ENCODE assay signal across 28 mouse cellular contexts in the genomic region with DNA sequence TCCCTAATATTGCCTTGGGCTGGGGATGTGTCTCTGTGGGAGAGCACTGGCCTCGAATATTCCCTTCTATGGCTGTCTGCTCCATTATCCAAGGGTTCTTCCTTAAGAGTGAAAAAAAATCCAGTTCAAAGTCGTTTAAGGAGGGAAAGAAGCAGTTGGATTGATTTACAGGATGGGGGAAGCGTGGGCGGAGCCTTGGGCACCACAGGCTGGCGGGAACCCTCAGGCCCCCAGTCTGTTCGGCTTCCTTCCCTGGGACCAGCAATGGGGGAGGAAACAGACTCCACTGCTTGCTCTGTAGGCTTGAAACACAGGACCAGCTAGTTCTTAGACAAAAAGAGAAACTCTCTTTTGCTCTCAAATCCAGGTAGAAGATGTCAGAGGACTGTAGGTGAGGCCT. TPM values are rescaled to one million over a fixed set of nuclear protein-coding genes. Genes with fewer than 3 reads are reported as not detected.
DNase-seq lines count a peak whose midpoint lies in the region; ATAC-seq and TF ChIP-seq lines count a peak whose summit lies in the region.
"Had no signal": no experiment of that assay in that cellular context is flagged by ENCODE, and none has a peak within 500 bp of the region (broad histone marks: within the 10 kb centered on the region; RNA-seq: fewer than 3 reads in every experiment).

No protein-coding gene starts in this region.

- H3K4me1 ChIP-seq in kidney, embryonic 16.5 days (ENCODE audit: insufficient read depth, low read length), result peaks cover 30% of the 10 kb centered on the region
- peaks cover 0 to 11% of the 10 kb centered on the region in 2 experiments; a peak in 1 of 4 replicates for H3K4me1 ChIP-seq in ES-E14 (ENCODE audit: control insufficient read depth in 2 of 2, insufficient read depth in 2 of 2, low read length in 2 of 2, poor library complexity in 1 of 2)
- peaks cover 49% of the 10 kb centered on the region for H3K4me1 ChIP-seq in limb, embryonic 10.5 days
- no peaks in the 10 kb centered on the region for H3K4me1 ChIP-seq in midbrain, embryonic 11.5 days (ENCODE audit: control insufficient read depth, insufficient read depth, low read length)
- H3K4me1 ChIP-seq: midbrain, embryonic 15.5 days; neural tube, embryonic 12.5 days had no signal

- H3K9me3 ChIP-seq in kidney, embryonic 16.5 days (ENCODE audit: low read length), result no peaks in the 10 kb centered on the region
- no peaks in the 10 kb centered on the region for H3K9me3 ChIP-seq in ES-E14 (ENCODE audit: control insufficient read depth, insufficient read depth, low read depth, low read length)
- H3K9me3 ChIP-seq in limb, embryonic 10.5 days (replicated peaks), result no peaks in the 10 kb centered on the region
- H3K9me3 ChIP-seq in midbrain, embryonic 11.5 days (ENCODE audit: control insufficient read depth, low read length), result no peaks in the 10 kb centered on the region
- H3K9me3 ChIP-seq: heart, embryonic 12.5 days; hindbrain, embryonic 12.5 days; lung, embryonic 15.5 days; midbrain, embryonic 15.5 days; neural tube, embryonic 12.5 days had no signal

- no peaks in the 10 kb centered on the region for H3K36me3 ChIP-seq in kidney, embryonic 16.5 days (ENCODE audit: insufficient read depth, low read length)
- H3K36me3 ChIP-seq in ES-E14 (ENCODE audit: control insufficient read depth, insufficient read depth, low read length, poor library complexity, severe bottlenecking), result no peaks in the 10 kb centered on the region
- no peaks in the 10 kb centered on the region for H3K36me3 ChIP-seq in limb, embryonic 10.5 days
- H3K36me3 ChIP-seq in midbrain, embryonic 11.5 days (ENCODE audit: control insufficient read depth, insufficient read depth, low read length), result no peaks in the 10 kb centered on the region
- H3K36me3 ChIP-seq: heart, embryonic 12.5 days; hindbrain, embryonic 12.5 days; lung, embryonic 15.5 days; midbrain, embryonic 15.5 days; neural tube, embryonic 12.5 days had no signal

- H3K9ac ChIP-seq in kidney, embryonic 16.5 days (replicated peaks; ENCODE audit: low read length), result peak overlapping the region; percentile 41; the same call in 1 of the 2 replicates
- H3K9ac ChIP-seq in ES-E14 (ENCODE audit: insufficient read depth, low read depth, low read length, poor library complexity, severe bottlenecking), result peak overlapping the region; percentile 33; the same call in 1 of the 2 replicates
- no peak overlapping the region for H3K9ac ChIP-seq in midbrain, embryonic 11.5 days (ENCODE audit: low read length)
- H3K9ac ChIP-seq: heart, embryonic 12.5 days; hindbrain, embryonic 12.5 days; liver, embryonic 14.5 days; lung, embryonic 15.5 days; midbrain, embryonic 15.5 days; neural tube, embryonic 12.5 days had no signal

- no peak for DNase-seq in kidney, postnatal 25 days
- DNase-seq in ES-E14 (ENCODE audit: low read depth, low spot score), result no peak
- peak; percentile 68 for DNase-seq in limb, embryonic 10.5 days (ENCODE audit: low spot score)
- no peak for DNase-seq in midbrain, embryonic 11.5 days (ENCODE audit: low spot score, missing footprints)
- DNase-seq in thymus, postnatal 4 days, result no peak
- DNase-seq: adrenal gland, adult 8-10 months; cerebellum, adult 18-20 months; cerebellum, postnatal 36 days; gastrocnemius, postnatal 14 days; heart, adult 18-20 months; heart, postnatal 10 days; layer of hippocampus, adult 9-11 months; left cerebral cortex, postnatal 4 days; lung, postnatal 4 days; right cerebral cortex, postnatal 14 days; spleen, adult 18-20 months had no signal

- H3K4me3 ChIP-seq in kidney, embryonic 16.5 days (ENCODE audit: low read length), result no peak overlapping the region
- H3K4me3 ChIP-seq in ES-E14 (ENCODE audit: insufficient read depth in 1 of 2, low read depth in 1 of 2, low read length in 2 of 2, poor library complexity in 1 of 2, severe bottlenecking in 1 of 2), result no peak overlapping the region
- no peak overlapping the region for H3K4me3 ChIP-seq in limb, embryonic 10.5 days
- H3K4me3 ChIP-seq in midbrain, embryonic 11.5 days (ENCODE audit: low read depth, low read length), result no peak overlapping the region
- H3K4me3 ChIP-seq: heart, embryonic 12.5 days; hindbrain, embryonic 12.5 days; left cerebral cortex, adult 2 months; lung, embryonic 15.5 days; midbrain, embryonic 15.5 days; neural tube, embryonic 12.5 days had no signal

- peak overlapping the region; percentile 54; the same call in 1 of the 2 replicates for H3K27ac ChIP-seq in kidney, embryonic 16.5 days (ENCODE audit: low read length)
- H3K27ac ChIP-seq in ES-E14 (ENCODE audit: insufficient read depth, low read depth, low read length, poor library complexity, severe bottlenecking), result no peak overlapping the region
- H3K27ac ChIP-seq in limb, embryonic 10.5 days, result peak overlapping the region; percentile 85
- H3K27ac ChIP-seq in midbrain, embryonic 11.5 days (ENCODE audit: low read depth, low read length), result no peak overlapping the region
- H3K27ac ChIP-seq: hindbrain, embryonic 12.5 days; left cerebral cortex, adult 2 months; liver, embryonic 14.5 days; lung, embryonic 15.5 days; midbrain, embryonic 15.5 days; neural tube, embryonic 12.5 days had no signal

- in situ Hi-C loops in ES-E14 (cut with MboI; ENCODE audit: low sequenced_read_pairs in 2 of 2, unreplicated experiment in 2 of 2), result no loop called here

- 5% methylated on average over 6 of the region's 6 CpGs for WGBS in kidney, embryonic 16.5 days
- WGBS in limb, embryonic 10.5 days, result 20% methylated on average over 6 of the region's 6 CpGs
- 52% methylated on average over 6 of the region's 6 CpGs for WGBS in midbrain, embryonic 11.5 days

- no peaks in the 10 kb centered on the region for H3K27me3 ChIP-seq in kidney, embryonic 16.5 days (ENCODE audit: insufficient read depth, low read length)
- peaks cover 7% of the 10 kb centered on the region; the same call in 1 of the 2 replicates for H3K27me3 ChIP-seq in limb, embryonic 10.5 days (ENCODE audit: low read depth, poor library complexity, severe bottlenecking)
- no peaks in the 10 kb centered on the region for H3K27me3 ChIP-seq in midbrain, embryonic 11.5 days (ENCODE audit: control insufficient read depth, insufficient read depth, low read length)
- H3K27me3 ChIP-seq: hindbrain, embryonic 12.5 days; lung, embryonic 15.5 days; midbrain, embryonic 15.5 days; neural tube, embryonic 12.5 days had no signal

- no peak overlapping the region for H3K4me2 ChIP-seq in kidney, embryonic 16.5 days (replicated peaks; ENCODE audit: low read depth, low read length)
- no peak overlapping the region for H3K4me2 ChIP-seq in midbrain, embryonic 11.5 days
- H3K4me2 ChIP-seq: heart, embryonic 12.5 days; hindbrain, embryonic 12.5 days; lung, embryonic 15.5 days; midbrain, embryonic 15.5 days; neural tube, embryonic 12.5 days had no signal

- ATAC-seq in kidney, embryonic 16.5 days (ENCODE audit: low FRiP score, low TSS enrichment), result peak; percentile 44; the same call in 1 of the 2 replicates
- ATAC-seq in common myeloid progenitor, adult 5-6 weeks (replicated peaks; ENCODE audit: low read depth, poor library complexity, severe bottlenecking), result peak; percentile 46; the same call in 1 of the 2 replicates
- ATAC-seq in midbrain, embryonic 11.5 days (ENCODE audit: low FRiP score), result no peak
- ATAC-seq: activated CD4-positive, CD25-positive, alpha-beta regulatory T cell, adult 4 months; forebrain, embryonic 16.5 days; midbrain, embryonic 15.5 days had no signal

TF ChIP-seq in ES-E14, 5 proteins besides CTCF, POLR2A, EP300 and RAD21:
- TF ChIP-seq MAFK (IDR thresholded peaks at IDR 0.05; ENCODE audit: insufficient read depth, low read depth, low read length), result no peak
- TF ChIP-seq HCFC1 (IDR thresholded peaks at IDR 0.05; ENCODE audit: borderline replicate concordance, insufficient read depth, low read length), result no peak
- no peak for TF ChIP-seq ZNF384 (IDR thresholded peaks at IDR 0.05; ENCODE audit: low read depth, low read length)
- no peak for TF ChIP-seq CHD2 (IDR thresholded peaks at IDR 0.05; ENCODE audit: low read depth, low read length)
- no peak for TF ChIP-seq ZC3H11A (IDR thresholded peaks at IDR 0.05; ENCODE audit: borderline replicate concordance, low read depth, low read length)

RNA-seq across cellular contexts. Expression of a gene that starts 13.7 kb away (rescaled TPM):
- 10.9 and 14.2 TPM in 2 replicates for polyA plus RNA-seq in kidney, embryonic 16.5 days (2015; fragmentation: Nextera tagmentation; extraction: Ambion mirVana)
- 11.2 and 12.0 TPM in 2 replicates for total RNA-seq in ES-E14 (2012; rRNA removed)
- not detected in 2 replicates for total RNA-seq in common myeloid progenitor, adult 5-6 weeks (2017)
- polyA plus RNA-seq in limb, embryonic 10.5 days (2016; fragmentation: Nextera tagmentation; extraction: Ambion mirVana), result 13.7 and 18.8 TPM in 2 replicates
- polyA plus RNA-seq in midbrain, embryonic 11.5 days (2014; fragmentation: Nextera tagmentation; extraction: Ambion mirVana), result 6.3 and 7.5 TPM in 2 replicates
- total RNA-seq: megakaryocyte-erythroid progenitor cell, adult 5-6 weeks had no signal

RNA-seq across cellular contexts. Expression of a gene that starts 40.3 kb away (rescaled TPM):
- 22.8 and 24.7 TPM in 2 replicates for polyA plus RNA-seq in kidney, embryonic 16.5 days (2015; fragmentation: Nextera tagmentation; extraction: Ambion mirVana)
- total RNA-seq in ES-E14 (2012; rRNA removed), result 17.6 and 19.0 TPM in 2 replicates
- total RNA-seq in common myeloid progenitor, adult 5-6 weeks (2017), result 15.2 and 19.5 TPM in 2 replicates
- 4.5 and 5.6 TPM in 2 replicates for polyA plus RNA-seq in limb, embryonic 10.5 days (2016; fragmentation: Nextera tagmentation; extraction: Ambion mirVana)
- polyA plus RNA-seq in midbrain, embryonic 11.5 days (2014; fragmentation: Nextera tagmentation; extraction: Ambion mirVana), result 1.7 and 2.4 TPM in 2 replicates

Comparison
In these comparisons a context has a peak if more than half of its experiments do, and no peak if none do; other contexts are left out.
1. H3K27ac ChIP-seq: peak in kidney, embryonic 16.5 days (single experiment) and limb, embryonic 10.5 days (single experiment); none in ES-E14 (single experiment) and midbrain, embryonic 11.5 days (single experiment).